8 mouse cellular contexts compared by ENCODE assay signal in genomic region chr19:16529293-16529920, GRCm38 (mm10).
A peak's percentile ranks its signal among the peaks of the same experiment; 100 is the strongest.
DNase-seq lines count a peak whose midpoint lies in the region; ATAC-seq and TF ChIP-seq lines count a peak whose summit lies in the region.

No protein-coding gene starts in this region.

- H3K4me3 ChIP-seq in E14TG2a.4 (replicated peaks; ENCODE audit: low read length), result no peak overlapping the region
- no peak overlapping the region for H3K4me3 ChIP-seq in liver, embryonic 12.5 days

- 0 out of 2 replicates have a peak, but pooled peaks have one; percentile 7 for TF ChIP-seq CTCF in E14TG2a.4 (conservative IDR thresholded peaks at IDR 0.05; ENCODE audit: low read length)

- H3K4me2 ChIP-seq in liver, embryonic 12.5 days, result no peak overlapping the region

- H3K9ac ChIP-seq in liver, embryonic 12.5 days, result no peak overlapping the region

- peak; percentile 18 for DNase-seq in kidney, adult 18-20 months
- no peak for DNase-seq in kidney, adult 11 months
- peak; percentile 74 for DNase-seq in adrenal gland, postnatal 14 days
- DNase-seq in thymus, postnatal 25 days, result peak; percentile 31
- no peak for DNase-seq in right cerebral cortex, postnatal 25 days
- no peak for DNase-seq in heart, adult 11 months

- no peaks in the 10 kb centered on the region for H3K9me3 ChIP-seq in E14TG2a.4 (ENCODE audit: low read length)
- no peaks in the 10 kb centered on the region for H3K9me3 ChIP-seq in liver, embryonic 12.5 days (replicated peaks)

- no peaks in the 10 kb centered on the region for H3K27me3 ChIP-seq in E14TG2a.4 (ENCODE audit: insufficient read depth, low read length)
- H3K27me3 ChIP-seq in liver, embryonic 12.5 days (replicated peaks), result no peaks in the 10 kb centered on the region

- ATAC-seq in liver, embryonic 12.5 days, result 0 out of 2 replicates have a peak, but pooled peaks have one; percentile 54

- no peak overlapping the region for H3K27ac ChIP-seq in liver, embryonic 12.5 days

- H3K4me1 ChIP-seq in E14TG2a.4 (replicated peaks; ENCODE audit: low read depth, low read length), result peaks cover 44% of the 10 kb centered on the region
- H3K4me1 ChIP-seq in liver, embryonic 12.5 days, result peaks cover 22% of the 10 kb centered on the region

- H3K36me3 ChIP-seq in E14TG2a.4 (ENCODE audit: insufficient read depth, low read length), result no peaks in the 10 kb centered on the region
- no peaks in the 10 kb centered on the region for H3K36me3 ChIP-seq in liver, embryonic 12.5 days

Comparison
In these comparisons a context has a peak if more than half of its experiments do, and no peak if none do; other contexts are left out.
1. DNase-seq: peak in kidney, adult 18-20 months (single experiment), adrenal gland, postnatal 14 days (single experiment) and thymus, postnatal 25 days (single experiment); none in kidney, adult 11 months (single experiment), right cerebral cortex, postnatal 25 days (single experiment) and heart, adult 11 months (single experiment).